Mouse (Mus musculus) ES-Bruce4 (cell line): ENCODE results near the gene Hddc3. TPM values are rescaled to one million over a fixed set of nuclear protein-coding genes. Genes with fewer than 3 reads are reported as not detected.

ENCODE experiments used
- H3K27ac ChIP-seq: 2 replicates; pipeline ENCODE4 v1.5.1; 2012; ENCODE audit warnings: low read length, inconsistent platforms; ENCODE audit not compliant: insufficient read depth
- H3K27me3 ChIP-seq: 2 replicates; pipeline ENCODE4 v1.6.1; 2012; ENCODE audit warnings: mild to moderate bottlenecking, low read length, inconsistent platforms; ENCODE audit not compliant: control insufficient read depth, poor library complexity, insufficient read depth, severe bottlenecking
- H3K36me3 ChIP-seq: 2 replicates; pipeline ENCODE4 v1.6.1; 2012; ENCODE audit warnings: inconsistent platforms, mild to moderate bottlenecking, low read length, moderate library complexity; ENCODE audit not compliant: control insufficient read depth, poor library complexity, insufficient read depth, severe bottlenecking
- H3K4me1 ChIP-seq: one replicate; pipeline ENCODE4 v1.8.1; 2011; ENCODE audit warnings: low read length; ENCODE audit not compliant: control insufficient read depth, insufficient read depth
- H3K4me3 ChIP-seq: 2 replicates; pipeline ENCODE4 v1.5.1; 2011; ENCODE audit warnings: low read depth, mild to moderate bottlenecking, low read length
- H3K9ac ChIP-seq: 2 replicates; pipeline ENCODE4 v1.6.1; 2012; ENCODE audit warnings: low read depth, mild to moderate bottlenecking, inconsistent platforms; ENCODE audit not compliant: poor library complexity, severe bottlenecking
- H3K9me3 ChIP-seq: replicated peaks from 2 replicates; pipeline ENCODE4 v1.6.1; 2012; ENCODE audit warnings: mild to moderate bottlenecking, low read length, inconsistent platforms; ENCODE audit not compliant: control insufficient read depth, poor library complexity, insufficient read depth, severe bottlenecking
- CTCF ChIP-seq: IDR thresholded peaks from one replicate; pipeline ENCODE4 v1.8.1; 2011; ENCODE audit warnings: low read depth, low read length
- EP300 ChIP-seq: IDR thresholded peaks from 2 replicates; pipeline ENCODE4 v1.6.1; 2011; ENCODE audit warnings: low read depth, low read length; ENCODE audit not compliant: insufficient read depth
- POLR2A ChIP-seq: IDR thresholded peaks from one replicate; pipeline ENCODE4 v1.8.1; 2011; ENCODE audit warnings: low read length; ENCODE audit not compliant: insufficient read depth
- polyA plus RNA-seq: library from polyadenylated mRNA; stranded (reverse); fragments of >200 nt; gene quantifications from 2 replicates; pipeline ENCODE4 v1.2.4, GENCODE M21; 2011; ENCODE audit warnings: low read depth; ENCODE audit not compliant: missing spikeins, insufficient read depth, insufficient read length

The Hddc3 gene
- polyA plus RNA-seq, 1 experiment: 9.7 TPM

GRCm38 (mm10) chr7:80373850-80374249 is 30.9 kb downstream of the Hddc3 start:
- TF ChIP-seq POLR2A (no peak), EP300 (no peak), CTCF (no peak)
- Histone ChIP-seq H3K27ac (no peak overlapping the region), H3K4me3 (no peak overlapping the region), H3K4me1 (no peaks in the 10 kb centered on the region), H3K9ac (no peak overlapping the region), H3K9me3 (no peaks in the 10 kb centered on the region), H3K36me3 (no peaks in the 10 kb centered on the region), H3K27me3 (no peaks in the 10 kb centered on the region)

GRCm38 (mm10) chr7:80374280-80374679 is 31.4 kb downstream of the Hddc3 start:
- Histone ChIP-seq H3K9me3 (no peaks in the 10 kb centered on the region), H3K36me3 (no peaks in the 10 kb centered on the region), H3K4me1 (no peaks in the 10 kb centered on the region), H3K4me3 (no peak overlapping the region), H3K27me3 (no peaks in the 10 kb centered on the region), H3K9ac (no peak overlapping the region), H3K27ac (no peak overlapping the region)
- TF ChIP-seq CTCF (no peak), POLR2A (no peak), EP300 (no peak)

- H3K9me3 ChIP-seq: no peaks in the 10 kb centered on the region
- H3K9ac ChIP-seq: no peak overlapping the region
- no peak overlapping the region for H3K4me3 ChIP-seq
- TF ChIP-seq EP300 (no peak), CTCF (no peak), POLR2A (no peak)
- no peaks in the 10 kb centered on the region for H3K4me1 ChIP-seq
- H3K27ac ChIP-seq: no peak overlapping the region
- H3K36me3 ChIP-seq: no peaks in the 10 kb centered on the region
- no peaks in the 10 kb centered on the region for H3K27me3 ChIP-seq
Measured at GRCm38 (mm10) chr7:80374733-80375132, 31.8 kb downstream of the Hddc3 start.

GRCm38 (mm10) chr7:80375376-80376039 is 32.6 kb downstream of the Hddc3 start:
- H3K4me3 ChIP-seq: no peak overlapping the region
- no peak overlapping the region for H3K9ac ChIP-seq
- H3K4me1 ChIP-seq: no peaks in the 10 kb centered on the region
- H3K27ac ChIP-seq: no peak overlapping the region
- H3K27me3 ChIP-seq: no peaks in the 10 kb centered on the region
- TF ChIP-seq CTCF: no peak
- no peak for TF ChIP-seq POLR2A
- TF ChIP-seq EP300: no peak
- H3K9me3 ChIP-seq: no peaks in the 10 kb centered on the region
- H3K36me3 ChIP-seq: no peaks in the 10 kb centered on the region

- no peak overlapping the region for H3K27ac ChIP-seq
- H3K9ac ChIP-seq: no peak overlapping the region
- no peak overlapping the region for H3K4me3 ChIP-seq
- no peaks in the 10 kb centered on the region for H3K4me1 ChIP-seq
- TF ChIP-seq EP300 (no peak), POLR2A (no peak), CTCF (no peak)
- H3K9me3 ChIP-seq: no peaks in the 10 kb centered on the region
- no peaks in the 10 kb centered on the region for H3K27me3 ChIP-seq
- H3K36me3 ChIP-seq: no peaks in the 10 kb centered on the region
Measured at GRCm38 (mm10) chr7:80376192-80376591, 33.3 kb downstream of the Hddc3 start.

- no peak overlapping the region for H3K9ac ChIP-seq
- peak; percentile 74 for TF ChIP-seq CTCF
- no peak for TF ChIP-seq EP300
- H3K27me3 ChIP-seq: no peaks in the 10 kb centered on the region
- H3K4me1 ChIP-seq: no peaks in the 10 kb centered on the region
- peak overlapping the region; percentile 32; the same call in 1 of the 2 replicates for H3K4me3 ChIP-seq
- H3K27ac ChIP-seq: no peak overlapping the region
- H3K9me3 ChIP-seq: no peaks in the 10 kb centered on the region
- no peaks in the 10 kb centered on the region for H3K36me3 ChIP-seq
Measured at GRCm38 (mm10) chr7:80377471-80377870, 34.6 kb downstream of the Hddc3 start.
